ENCODE assay signal across 17 mouse cellular contexts in genomic region chr16:24365900-24366299, GRCm38 (mm10). TPM values are rescaled to one million over a fixed set of nuclear protein-coding genes. Genes with fewer than 3 reads are reported as not detected.
A peak's percentile ranks its signal among the peaks of the same experiment; 100 is the strongest.
DNase-seq lines count a peak whose midpoint lies in the region; TF ChIP-seq lines count a peak whose summit lies in the region.
"Had no signal": no experiment of that assay in that cellular context is flagged by ENCODE, and none has a peak within 500 bp of the region (broad histone marks: within the 10 kb centered on the region; RNA-seq: fewer than 3 reads in every experiment).

No protein-coding gene starts in this region.

- H3K4me1 ChIP-seq in heart, adult 2 months (ENCODE audit: control insufficient read depth, insufficient read depth, low read length): peaks cover 2% of the 10 kb centered on the region; the same call in 1 of the 2 replicates
- H3K4me1 ChIP-seq in small intestine, adult 2 months (ENCODE audit: control insufficient read depth, insufficient read depth, insufficient read length, low read length): peaks cover 6% of the 10 kb centered on the region; the same call in 1 of the 2 replicates
- H3K4me1 ChIP-seq: hindbrain, embryonic 10.5 days had no signal

- no peaks in the 10 kb centered on the region for H3K79me2 ChIP-seq in heart, adult 2 months (replicated peaks; ENCODE audit: control insufficient read depth, insufficient read depth, low read length)

- TF ChIP-seq POLR2A in heart, adult 2 months (IDR thresholded peaks at IDR 0.05; ENCODE audit: insufficient read depth, low read depth, low read length): no peak
- TF ChIP-seq POLR2A in small intestine, adult 2 months (IDR thresholded peaks at IDR 0.05; ENCODE audit: low read depth, low read length): no peak

- intact Hi-C loops in heart, adult 2 months (cut with DNase I): no loop called here
- intact Hi-C loops in heart, postnatal 10 days (cut with DNase I): no loop called here
- intact Hi-C loops in gastrocnemius, postnatal 14 days (cut with DNase I; ENCODE audit: low total_unique reads): no loop called here

- 92% methylated on average over 4 of the region's 4 CpGs for WGBS in heart, adult 2 months
- WGBS in small intestine, adult 2 months: 70% methylated on average over 4 of the region's 4 CpGs

- no peaks in the 10 kb centered on the region for H3K36me3 ChIP-seq in heart, adult 2 months (ENCODE audit: control insufficient read depth, insufficient read depth, low read length)
- H3K36me3 ChIP-seq in small intestine, adult 2 months (ENCODE audit: control insufficient read depth, insufficient read depth, low read length): no peaks in the 10 kb centered on the region
- H3K36me3 ChIP-seq: embryonic facial prominence, embryonic 10.5 days; G1E; heart, embryonic 15.5 days; hindbrain, embryonic 10.5 days had no signal

- H3K27me3 ChIP-seq in heart, adult 2 months (ENCODE audit: control insufficient read depth, insufficient read depth, low read length): no peaks in the 10 kb centered on the region
- H3K27me3 ChIP-seq in small intestine, adult 2 months (ENCODE audit: control insufficient read depth, insufficient read depth, low read length): no peaks in the 10 kb centered on the region
- H3K27me3 ChIP-seq: heart, embryonic 15.5 days had no signal

- 0 out of 2 replicates have a peak, but pooled peaks have one; percentile 7 for TF ChIP-seq CTCF in heart, adult 2 months (IDR thresholded peaks at IDR 0.05)
- peak; percentile 62 for TF ChIP-seq CTCF in layer of hippocampus, adult 2 months (conservative IDR thresholded peaks at IDR 0.05)
- no peak for TF ChIP-seq CTCF in small intestine, adult 2 months (IDR thresholded peaks at IDR 0.05; ENCODE audit: extremely low read depth, insufficient read length, insufficient replicate concordance, low read depth, low read length)

- no peak overlapping the region for H3K4me3 ChIP-seq in heart, adult 2 months
- no peak overlapping the region for H3K4me3 ChIP-seq in layer of hippocampus, adult 2 months
- no peak overlapping the region for H3K4me3 ChIP-seq in small intestine, adult 2 months (ENCODE audit: low read depth, low read length)
- H3K4me3 ChIP-seq: embryonic facial prominence, embryonic 10.5 days; heart, embryonic 15.5 days; hindbrain, embryonic 10.5 days had no signal

- DNase-seq in heart, adult 2 months: no peak
- DNase-seq in heart, postnatal 10 days: no peak
- DNase-seq in layer of hippocampus, adult 2 months (ENCODE audit: low spot score in 2 of 2): no peak
- no peak for DNase-seq in layer of hippocampus, adult 18-20 months (ENCODE audit: low spot score in 2 of 2)
- DNase-seq in brain, adult 2 months (ENCODE audit: low read depth, low spot score): peak; percentile 22
- DNase-seq in gastrocnemius, postnatal 14 days: no peak
- DNase-seq: adrenal gland, postnatal 10 days; cerebellum, adult 18-20 months; cerebellum, postnatal 10 days; heart, adult 18-20 months; kidney, adult 18-20 months had no signal

- no peak overlapping the region for H3K27ac ChIP-seq in heart, adult 2 months
- peak overlapping the region; percentile 19; the same call in 1 of the 2 replicates for H3K27ac ChIP-seq in layer of hippocampus, adult 2 months
- peak overlapping the region; percentile 14; the same call in 1 of the 2 replicates for H3K27ac ChIP-seq in small intestine, adult 2 months (ENCODE audit: insufficient read depth, low read depth, low read length)
- H3K27ac ChIP-seq: embryonic facial prominence, embryonic 10.5 days; heart, embryonic 15.5 days; hindbrain, embryonic 10.5 days; hindbrain, embryonic 14.5 days had no signal

- TF ChIP-seq EP300 in heart, adult 2 months (IDR thresholded peaks at IDR 0.05; ENCODE audit: insufficient read depth, low read depth, low read length): no peak

- H3K9ac ChIP-seq in heart, adult 2 months (ENCODE audit: low read depth, low read length): no peak overlapping the region
- H3K9ac ChIP-seq: heart, embryonic 15.5 days; hindbrain, embryonic 14.5 days had no signal

RNA-seq across cellular contexts. Expression of gene Lpp, which starts 27.4 kb away (rescaled TPM):
- total RNA-seq in heart, adult 2 months (2021): 10 to 100 TPM; 23.6 to 25.1 TPM
- 7.7 and 14.3 TPM in 2 replicates for polyA plus RNA-seq in heart, adult 2 months (2012; rRNA removed)
- 10 to 100 TPM; 58.8 TPM for total RNA-seq in heart, postnatal 10 days (2021)
- 10 to 100 TPM; 10.1 to 10.5 TPM for total RNA-seq in layer of hippocampus, adult 2 months (2021)
- 1 to 10 TPM; 7.5 to 7.8 TPM for total RNA-seq in layer of hippocampus, adult 18-20 months (2021)
- polyA plus RNA-seq in small intestine, adult 2 months (2012; rRNA removed): 14.2 and 23.6 TPM in 2 replicates
- 10 to 100 TPM; 27.5 to 30.2 TPM for total RNA-seq in gastrocnemius, postnatal 14 days (2021)
- polyA plus RNA-seq: G1E had no signal
